Mouse (Mus musculus): ENCODE results near the gene Mpzl1. TPM values are rescaled to one million over a fixed set of nuclear protein-coding genes. Genes with fewer than 3 reads are reported as not detected.

Gene Mpzl1
- polyA plus RNA-seq, 1 experiment from 2014 or later: 164 TPM

DNA sequence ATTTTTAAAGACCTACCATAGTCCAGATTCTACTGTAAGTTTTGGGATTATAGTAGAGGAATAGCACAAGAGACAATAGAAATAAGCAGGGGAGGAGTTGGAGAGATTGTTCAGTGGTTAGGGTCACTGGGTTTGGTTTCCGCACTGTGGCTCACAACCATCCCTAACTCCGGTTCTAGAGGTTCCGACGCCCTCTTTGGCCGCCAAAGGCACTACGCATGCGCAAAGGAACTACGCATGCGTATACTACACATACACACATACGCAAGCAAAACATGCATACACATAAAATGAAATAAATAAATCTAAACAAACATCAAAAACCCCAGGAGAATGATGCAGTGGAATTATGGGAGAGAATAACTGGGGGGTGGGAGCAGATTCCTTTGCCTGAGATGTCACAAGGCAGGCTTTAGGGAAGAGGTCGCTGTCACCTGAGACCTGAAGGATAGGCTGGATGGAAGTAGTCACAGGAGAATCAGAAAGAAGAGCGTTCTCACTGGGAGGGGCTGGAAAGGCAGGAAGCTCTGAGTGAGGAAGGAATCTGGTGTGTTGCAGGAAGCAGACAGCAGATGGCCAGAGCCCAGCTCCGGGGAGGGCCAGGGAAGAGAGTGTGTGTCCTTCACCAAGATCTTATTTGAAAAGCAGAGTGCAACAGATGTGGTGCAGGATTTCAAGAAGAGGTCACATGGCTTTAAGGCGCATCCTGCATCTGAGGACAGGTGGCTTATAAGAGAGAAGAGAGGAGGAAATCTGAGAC, 19.0 kb upstream of the Mpzl1 start:
- ATAC-seq (ENCODE audit: insufficient read depth, low FRiP score, low read depth): no peak
- 78% methylated on average over 14 of the region's 14 CpGs for WGBS
- H3K4me3 ChIP-seq (replicated peaks): no peak overlapping the region
- 0 out of 2 replicates have a peak, but pooled peaks cover 3% of the 10 kb centered on the region for H3K4me1 ChIP-seq
- no peak overlapping the region for H3K9ac ChIP-seq
- H3K27ac ChIP-seq: no peak overlapping the region
- H3K36me3 ChIP-seq: peaks cover 19% of the 10 kb centered on the region
- no peaks in the 10 kb centered on the region for H3K9me3 ChIP-seq
- no peaks in the 10 kb centered on the region for H3K27me3 ChIP-seq (replicated peaks)
- no peak overlapping the region for H3K4me2 ChIP-seq

DNA sequence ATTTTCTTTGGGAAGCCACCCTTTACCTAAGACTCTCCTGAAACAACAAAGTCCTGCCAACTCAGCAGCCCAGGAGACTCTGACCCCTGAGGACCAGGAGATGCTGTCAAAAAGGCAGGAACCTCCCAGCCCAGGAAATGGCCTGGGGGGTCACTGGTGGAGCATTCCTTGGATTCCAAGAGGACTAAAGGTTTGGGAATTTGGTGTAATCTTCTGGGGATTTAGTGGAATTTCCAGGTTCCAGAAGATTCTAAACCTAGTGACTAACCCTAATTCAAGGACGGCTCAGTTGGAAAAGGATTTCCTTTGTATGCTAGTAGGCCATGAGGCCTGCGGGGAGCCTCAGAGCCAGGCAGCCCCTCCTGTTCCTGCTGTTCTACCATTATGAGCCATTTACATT, 18.2 kb upstream of the Mpzl1 start:
- no peak overlapping the region for H3K27ac ChIP-seq
- WGBS: 80% methylated on average over 2 of the region's 2 CpGs
- no peak overlapping the region for H3K9ac ChIP-seq
- peaks cover 12% of the 10 kb centered on the region for H3K36me3 ChIP-seq
- no peak overlapping the region for H3K4me3 ChIP-seq (replicated peaks)
- no peaks in the 10 kb centered on the region for H3K9me3 ChIP-seq
- no peaks in the 10 kb centered on the region for H3K27me3 ChIP-seq (replicated peaks)
- H3K4me1 ChIP-seq: 0 out of 2 replicates have a peak, but pooled peaks cover 3% of the 10 kb centered on the region
- ATAC-seq (ENCODE audit: insufficient read depth, low FRiP score, low read depth): no peak
- H3K4me2 ChIP-seq: no peak overlapping the region

DNA sequence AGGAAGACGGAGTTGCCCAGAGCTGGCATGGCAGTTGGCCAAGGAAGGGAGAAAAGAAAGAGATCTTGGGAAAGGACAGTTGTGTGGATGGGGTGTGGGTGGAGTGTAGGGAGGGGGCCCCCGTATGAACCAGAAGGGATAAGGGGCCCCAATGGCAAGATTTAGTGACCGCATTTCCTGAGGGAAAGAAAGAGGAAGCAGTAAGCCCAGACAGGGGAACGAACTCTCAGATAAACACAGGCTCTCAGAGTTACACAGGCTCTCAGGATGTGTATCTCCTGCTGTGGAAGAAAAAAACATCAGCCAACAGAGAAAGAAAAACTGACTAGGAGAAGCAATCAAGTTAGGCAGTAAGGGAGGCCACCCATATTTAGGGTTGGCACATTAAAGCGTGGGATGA, 16.8 kb upstream of the Mpzl1 start:
- ATAC-seq (ENCODE audit: insufficient read depth, low FRiP score, low read depth): no peak
- no peak overlapping the region for H3K27ac ChIP-seq
- no peaks in the 10 kb centered on the region for H3K27me3 ChIP-seq (replicated peaks)
- no peak overlapping the region for H3K4me3 ChIP-seq (replicated peaks)
- 52% methylated on average over 5 of the region's 5 CpGs for WGBS
- no peak overlapping the region for H3K9ac ChIP-seq
- no peaks in the 10 kb centered on the region for H3K9me3 ChIP-seq
- 0 out of 2 replicates have a peak, but pooled peaks cover 3% of the 10 kb centered on the region for H3K4me1 ChIP-seq
- no peak overlapping the region for H3K4me2 ChIP-seq
- peaks cover 12% of the 10 kb centered on the region for H3K36me3 ChIP-seq

DNA sequence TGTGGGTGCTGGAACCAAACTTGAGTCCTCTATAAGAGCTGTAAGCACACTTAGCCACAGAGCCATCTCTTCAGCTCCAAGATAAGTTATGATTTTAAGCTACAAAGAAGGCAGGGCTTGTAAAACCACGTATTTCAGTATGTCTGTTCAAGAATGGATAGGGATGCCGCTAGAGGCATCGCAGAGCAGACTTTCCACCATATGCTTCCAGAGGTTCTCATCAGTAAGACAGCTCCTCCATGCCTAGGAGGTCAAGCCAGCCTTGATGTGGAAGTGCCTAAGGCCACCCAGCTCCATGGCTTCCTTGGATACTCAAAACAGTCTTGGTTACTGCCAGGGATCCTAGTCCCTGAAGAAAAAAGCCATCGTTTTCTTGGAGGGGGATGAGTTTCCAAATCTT, 10.8 kb upstream of the Mpzl1 start:
- Histone ChIP-seq H3K4me1 (no peaks in the 10 kb centered on the region; the same call in 1 of the 2 replicates), H3K4me2 (no peak overlapping the region), H3K27ac (no peak overlapping the region), H3K36me3 (no peaks in the 10 kb centered on the region; the same call in 1 of the 2 replicates), H3K4me3 (replicated peaks) (no peak overlapping the region), H3K27me3 (replicated peaks) (no peaks in the 10 kb centered on the region), H3K9me3 (no peaks in the 10 kb centered on the region), H3K9ac (no peak overlapping the region)
- no peak for ATAC-seq (ENCODE audit: insufficient read depth, low FRiP score, low read depth)
- 70% methylated on average over 4 of the region's 4 CpGs for WGBS

DNA sequence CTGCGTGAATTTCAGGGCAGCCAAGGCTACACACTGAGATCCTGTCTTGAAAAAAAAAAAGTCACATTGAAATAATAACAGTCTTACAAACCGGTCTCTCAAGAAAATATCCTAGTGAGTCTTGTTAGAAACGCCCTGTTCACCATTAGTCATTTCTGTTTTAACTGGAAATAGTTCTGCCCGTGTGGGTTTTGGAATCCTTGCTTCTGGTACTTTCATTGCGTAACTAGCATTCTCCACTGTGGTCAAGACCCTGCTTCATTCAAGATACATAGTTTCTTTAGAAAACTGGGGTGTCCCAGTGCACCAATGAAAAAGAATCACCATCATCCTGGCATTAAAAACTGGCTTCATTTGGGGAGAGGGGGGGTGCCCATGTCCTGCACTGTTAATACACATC, 9.4 kb upstream of the Mpzl1 start:
- 47% methylated on average over 5 of the region's 5 CpGs for WGBS
- Histone ChIP-seq H3K27ac (no peak overlapping the region), H3K4me1 (no peaks in the 10 kb centered on the region; the same call in 1 of the 2 replicates), H3K4me3 (replicated peaks) (no peak overlapping the region; the same call in 1 of the 2 replicates), H3K9ac (no peak overlapping the region), H3K36me3 (no peaks in the 10 kb centered on the region), H3K4me2 (no peak overlapping the region), H3K9me3 (no peaks in the 10 kb centered on the region), H3K27me3 (replicated peaks) (no peaks in the 10 kb centered on the region)
- no peak for ATAC-seq (ENCODE audit: insufficient read depth, low FRiP score, low read depth)

DNA sequence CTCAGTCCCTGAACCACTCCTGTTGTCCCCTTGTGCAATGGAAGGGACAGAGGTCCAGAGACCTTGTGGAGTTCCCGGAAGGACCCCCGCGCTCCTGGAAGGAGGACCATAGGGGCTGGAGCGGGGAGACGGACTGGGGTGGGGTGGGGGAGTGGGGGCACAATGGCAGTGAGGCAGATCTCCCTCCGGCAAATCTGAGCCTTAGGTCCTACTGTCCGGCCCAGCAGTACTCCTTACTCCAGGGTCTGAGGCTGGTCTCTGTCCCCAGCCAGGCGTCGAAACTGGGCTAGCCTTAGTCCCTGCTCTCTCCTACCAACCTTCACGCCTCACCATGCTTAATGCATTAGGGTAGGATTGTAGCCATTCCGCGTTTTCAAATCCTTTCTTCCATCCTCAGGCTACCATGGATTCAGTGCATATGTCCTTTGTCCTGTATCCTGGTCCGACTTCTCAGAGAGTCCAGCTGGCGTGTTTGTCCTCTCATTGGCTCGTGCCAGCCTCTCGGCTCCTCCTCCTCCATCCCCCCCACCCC, 8.5 kb upstream of the Mpzl1 start:
- no peaks in the 10 kb centered on the region; the same call in 1 of the 2 replicates for H3K4me1 ChIP-seq
- peak overlapping the region; percentile 69 for H3K4me2 ChIP-seq
- peak; percentile 65 for ATAC-seq (ENCODE audit: insufficient read depth, low FRiP score, low read depth)
- peak overlapping the region; percentile 65 for H3K9ac ChIP-seq
- no peaks in the 10 kb centered on the region for H3K9me3 ChIP-seq
- H3K4me3 ChIP-seq (replicated peaks): peak overlapping the region; percentile 81
- H3K27ac ChIP-seq: peak overlapping the region; percentile 96
- no peaks in the 10 kb centered on the region for H3K36me3 ChIP-seq
- under 1% methylated on average over 16 of the region's 16 CpGs for WGBS
- H3K27me3 ChIP-seq (replicated peaks): no peaks in the 10 kb centered on the region

DNA sequence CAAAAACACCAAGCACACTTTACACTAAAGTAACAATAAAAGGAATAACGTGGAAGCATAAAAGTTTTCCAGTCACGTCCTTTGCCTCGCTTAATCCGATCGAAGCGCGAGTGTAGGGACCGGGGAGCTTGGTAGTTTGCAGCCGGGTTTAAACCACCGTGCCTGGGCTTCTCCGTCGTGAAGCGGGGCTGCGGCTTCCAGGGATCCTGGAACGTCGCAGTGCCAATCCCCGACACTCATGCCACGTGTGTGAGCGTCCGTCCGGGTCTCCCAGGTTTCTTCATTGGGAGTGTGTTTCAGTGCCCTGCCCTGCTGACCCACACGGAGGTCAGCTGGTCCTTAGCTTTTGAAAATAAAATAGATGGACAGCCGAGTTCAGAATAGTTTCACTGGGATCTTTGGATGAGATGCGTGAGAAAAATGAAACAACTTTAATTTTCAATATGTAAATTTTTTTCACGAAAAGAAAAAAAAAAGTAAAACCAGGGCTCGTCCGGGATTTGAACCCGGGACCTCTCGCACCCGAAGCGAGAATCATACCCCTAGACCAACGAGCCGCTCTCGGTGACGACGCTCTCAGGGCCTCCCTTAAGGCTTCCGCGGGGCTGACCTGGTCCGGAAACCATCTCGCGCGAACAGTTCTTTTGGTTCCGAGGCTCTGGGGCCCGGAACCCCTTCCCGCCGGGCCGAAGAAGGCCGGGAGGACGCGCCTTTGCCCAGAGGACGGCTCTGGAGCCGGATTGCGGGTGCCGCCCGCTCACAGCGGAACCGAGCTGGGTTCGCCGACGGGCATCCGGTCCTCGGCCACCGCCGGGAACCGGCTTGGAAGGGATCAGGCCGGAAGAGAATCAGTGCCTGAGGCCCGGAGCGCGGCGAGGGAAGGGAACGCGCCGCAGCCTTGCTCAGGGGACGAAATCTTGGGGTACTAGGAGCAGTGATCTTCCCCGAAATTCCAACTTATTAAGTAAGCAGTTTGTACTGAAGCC, 7.7 kb upstream of the Mpzl1 start:
- peak; percentile 83 for ATAC-seq (ENCODE audit: insufficient read depth, low FRiP score, low read depth)
- H3K4me1 ChIP-seq: no peaks in the 10 kb centered on the region; the same call in 1 of the 2 replicates
- WGBS: under 1% methylated on average over 75 of the region's 75 CpGs

DNA sequence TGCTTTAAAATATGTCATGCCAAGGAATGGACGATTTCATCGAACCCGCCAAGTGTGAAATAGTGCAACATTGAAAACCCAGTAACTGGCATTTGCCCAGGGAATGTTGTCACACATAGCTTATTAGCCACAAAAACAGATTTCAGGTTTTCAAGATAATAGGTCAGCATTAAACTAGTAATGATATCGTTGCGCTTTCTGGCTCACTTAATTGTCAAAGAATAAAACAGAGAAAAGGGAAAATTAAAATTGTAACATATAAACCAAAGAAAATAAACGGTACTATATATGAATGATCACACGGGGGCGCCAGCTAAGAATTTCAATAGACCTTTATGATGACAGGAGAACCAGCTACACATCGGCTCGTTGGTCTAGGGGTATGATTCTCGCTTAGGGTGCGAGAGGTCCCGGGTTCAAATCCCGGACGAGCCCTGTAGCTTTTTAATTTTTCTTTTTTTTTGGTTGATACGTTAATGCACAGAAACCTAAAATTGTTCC, 7.0 kb upstream of the Mpzl1 start:
- Histone ChIP-seq H3K9me3 (no peaks in the 10 kb centered on the region), H3K27ac (peak overlapping the region; percentile 86; the same call in 1 of the 2 replicates), H3K4me2 (peak overlapping the region; percentile 55), H3K36me3 (no peaks in the 10 kb centered on the region), H3K4me1 (no peaks in the 10 kb centered on the region; the same call in 1 of the 2 replicates), H3K9ac (peak overlapping the region; percentile 44; the same call in 1 of the 2 replicates), H3K27me3 (replicated peaks) (no peaks in the 10 kb centered on the region), H3K4me3 (replicated peaks) (peak overlapping the region; percentile 81)
- peak; percentile 62; the same call in 1 of the 2 replicates for ATAC-seq (ENCODE audit: insufficient read depth, low FRiP score, low read depth)
- WGBS: 7% methylated on average over 16 of the region's 16 CpGs

More for the DNA sequence above, 7.7 kb upstream of the Mpzl1 start:
- no peaks in the 10 kb centered on the region for H3K9me3 ChIP-seq
- H3K4me3 ChIP-seq (replicated peaks): peak overlapping the region; percentile 81
- no peaks in the 10 kb centered on the region for H3K27me3 ChIP-seq (replicated peaks)
- H3K4me2 ChIP-seq: peak overlapping the region; percentile 69
- no peaks in the 10 kb centered on the region for H3K36me3 ChIP-seq
- peak overlapping the region; percentile 65 for H3K9ac ChIP-seq
- H3K27ac ChIP-seq: peak overlapping the region; percentile 96

DNA sequence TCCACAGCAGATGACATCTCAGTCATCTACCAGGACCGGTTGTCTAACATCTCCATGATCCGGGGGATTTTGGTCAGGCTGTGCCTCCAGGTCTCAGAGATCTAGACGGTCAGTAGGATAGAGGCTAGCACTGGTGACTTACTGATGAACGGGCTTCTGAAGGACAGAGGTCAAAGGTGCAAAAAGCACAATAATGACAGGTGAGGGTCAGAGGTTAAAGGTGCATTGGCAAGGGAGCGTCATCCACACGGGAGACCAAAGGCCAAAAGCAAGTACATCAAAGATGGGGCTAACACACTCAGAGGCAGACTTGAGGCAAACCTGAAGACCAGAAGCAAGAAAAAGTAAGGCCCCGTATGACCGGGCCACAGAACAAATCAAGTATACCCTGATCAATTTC, 2.0 kb upstream of the Mpzl1 start:
- H3K4me2 ChIP-seq: no peak overlapping the region
- H3K27ac ChIP-seq: no peak overlapping the region
- peaks cover 21% of the 10 kb centered on the region; the same call in 1 of the 2 replicates for H3K4me1 ChIP-seq
- no peak overlapping the region for H3K9ac ChIP-seq
- no peak for ATAC-seq (ENCODE audit: insufficient read depth, low FRiP score, low read depth)
- no peak overlapping the region for H3K4me3 ChIP-seq (replicated peaks)
- no peaks in the 10 kb centered on the region for H3K36me3 ChIP-seq
- WGBS: 76% methylated on average over 8 of the region's 8 CpGs
- no peaks in the 10 kb centered on the region for H3K27me3 ChIP-seq (replicated peaks)
- H3K9me3 ChIP-seq: no peaks in the 10 kb centered on the region

DNA sequence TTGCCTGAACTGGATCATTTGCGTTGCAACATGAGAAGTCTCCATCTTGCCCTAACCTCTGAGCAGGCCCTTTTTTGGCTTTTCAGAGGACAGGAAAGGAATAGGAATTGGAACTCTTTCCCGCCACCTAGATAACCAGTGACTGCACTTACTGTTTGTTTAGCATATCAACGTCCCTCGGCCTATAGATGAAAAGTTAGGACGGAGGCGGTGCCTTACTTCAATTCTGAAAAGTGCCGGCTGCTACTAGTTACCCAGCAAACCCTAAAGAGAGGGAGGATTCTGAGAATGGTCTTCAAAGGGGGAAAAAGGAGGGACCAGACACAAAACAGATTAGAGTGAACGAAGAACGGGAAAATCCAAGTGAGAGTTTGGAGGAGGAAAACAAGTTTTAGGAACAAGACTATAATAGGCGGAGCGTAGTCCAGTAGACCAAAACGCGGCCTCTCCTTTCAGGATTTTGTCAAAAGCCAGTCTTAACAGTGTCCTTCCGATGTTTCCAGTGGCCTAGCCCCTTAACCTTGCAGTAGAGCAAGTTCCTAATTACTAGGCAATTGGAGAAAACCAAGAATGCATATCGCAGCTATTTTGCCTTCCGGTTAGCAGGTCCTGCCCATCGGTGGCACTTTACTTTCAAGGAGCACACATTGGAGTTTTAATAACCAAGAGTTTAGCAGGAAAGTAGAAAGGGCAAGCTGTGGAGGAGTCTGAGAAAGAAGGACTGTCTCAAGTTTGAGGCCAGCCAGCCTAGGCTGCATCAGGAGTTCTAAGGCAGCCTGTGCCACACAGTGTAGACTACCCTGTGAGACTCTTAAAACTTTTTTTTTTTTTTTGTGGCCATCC, 938 bp upstream of the Mpzl1 start:
- no peaks in the 10 kb centered on the region for H3K27me3 ChIP-seq (replicated peaks)
- WGBS: 24% methylated on average over 17 of the region's 17 CpGs
- no peak for ATAC-seq (ENCODE audit: insufficient read depth, low FRiP score, low read depth)
- peak overlapping the region; percentile 86 for H3K4me2 ChIP-seq
- H3K9me3 ChIP-seq: no peaks in the 10 kb centered on the region
- peak overlapping the region; percentile 97 for H3K27ac ChIP-seq
- peak overlapping the region; percentile 87 for H3K4me3 ChIP-seq (replicated peaks)
- H3K36me3 ChIP-seq: no peaks in the 10 kb centered on the region
- H3K9ac ChIP-seq: 0 out of 2 replicates have a peak overlapping the region, but pooled peaks have one; percentile 50
- H3K4me1 ChIP-seq: peaks cover 28% of the 10 kb centered on the region

All from stomach, embryonic 15.5 days (tissue).